In genomic region chr2:6207736-6208135, GRCm38 (mm10) we compare ENCODE assay signal across 19 mouse cellular contexts. TPM values are rescaled to one million over a fixed set of nuclear protein-coding genes. Genes with fewer than 3 reads are reported as not detected.
DNase-seq lines count a peak whose midpoint lies in the region; ATAC-seq and TF ChIP-seq lines count a peak whose summit lies in the region.
"Had no signal": no experiment of that assay in that cellular context is flagged by ENCODE, and none has a peak within 500 bp of the region (broad histone marks: within the 10 kb centered on the region; RNA-seq: fewer than 3 reads in every experiment).

No protein-coding gene starts in this region.

- WGBS in forebrain, postnatal 0 days, result 64% methylated on average over 2 of the region's 2 CpGs
- WGBS in forebrain, embryonic 11.5 days, result 77% methylated on average over 2 of the region's 2 CpGs

- H3K4me2 ChIP-seq in forebrain, postnatal 0 days (ENCODE audit: low read depth), result no peak overlapping the region
- no peak overlapping the region for H3K4me2 ChIP-seq in forebrain, embryonic 11.5 days (ENCODE audit: low read depth, low read length, severe bottlenecking)
- H3K4me2 ChIP-seq: embryonic facial prominence, embryonic 12.5 days; forebrain, embryonic 12.5 days; forebrain, embryonic 15.5 days had no signal

- H3K4me3 ChIP-seq in forebrain, postnatal 0 days (ENCODE audit: low read depth, low read length), result no peak overlapping the region
- H3K4me3 ChIP-seq in forebrain, embryonic 11.5 days (ENCODE audit: low read depth, low read length), result no peak overlapping the region
- H3K4me3 ChIP-seq: embryonic facial prominence, embryonic 10.5 days; embryonic facial prominence, embryonic 12.5 days; forebrain, embryonic 12.5 days; forebrain, embryonic 15.5 days had no signal

- no peak for ATAC-seq in forebrain, postnatal 0 days
- no peak for ATAC-seq in forebrain, embryonic 11.5 days (replicated peaks; ENCODE audit: low FRiP score)
- ATAC-seq: forebrain, embryonic 15.5 days had no signal

- H3K27me3 ChIP-seq in forebrain, postnatal 0 days (ENCODE audit: insufficient read depth, low read length), result no peaks in the 10 kb centered on the region
- no peaks in the 10 kb centered on the region for H3K27me3 ChIP-seq in forebrain, embryonic 11.5 days (ENCODE audit: control insufficient read depth, insufficient read depth, low read length)
- H3K27me3 ChIP-seq: embryonic facial prominence, embryonic 12.5 days; forebrain, embryonic 12.5 days; forebrain, embryonic 15.5 days had no signal

- H3K9ac ChIP-seq in forebrain, postnatal 0 days, result no peak overlapping the region
- H3K9ac ChIP-seq in forebrain, embryonic 11.5 days (ENCODE audit: low read length), result no peak overlapping the region
- H3K9ac ChIP-seq: embryonic facial prominence, embryonic 12.5 days; forebrain, embryonic 12.5 days; forebrain, embryonic 15.5 days had no signal

- peaks cover 8% of the 10 kb centered on the region for H3K4me1 ChIP-seq in forebrain, postnatal 0 days (ENCODE audit: insufficient read depth)
- no peaks in the 10 kb centered on the region; the same call in 1 of the 2 replicates for H3K4me1 ChIP-seq in forebrain, embryonic 11.5 days (replicated peaks; ENCODE audit: control insufficient read depth, insufficient read depth, low read length)

- H3K36me3 ChIP-seq in forebrain, postnatal 0 days (ENCODE audit: insufficient read depth), result no peaks in the 10 kb centered on the region
- no peaks in the 10 kb centered on the region for H3K36me3 ChIP-seq in forebrain, embryonic 11.5 days (ENCODE audit: control insufficient read depth, insufficient read depth, low read length)
- H3K36me3 ChIP-seq: embryonic facial prominence, embryonic 10.5 days; embryonic facial prominence, embryonic 12.5 days; forebrain, embryonic 12.5 days; forebrain, embryonic 15.5 days had no signal

- H3K9me3 ChIP-seq in forebrain, postnatal 0 days (ENCODE audit: low read length), result no peaks in the 10 kb centered on the region
- H3K9me3 ChIP-seq in forebrain, embryonic 11.5 days (ENCODE audit: control insufficient read depth, low read length), result no peaks in the 10 kb centered on the region
- H3K9me3 ChIP-seq: embryonic facial prominence, embryonic 10.5 days; embryonic facial prominence, embryonic 12.5 days; forebrain, embryonic 12.5 days; forebrain, embryonic 15.5 days had no signal

- no peak for TF ChIP-seq CTCF in forebrain, postnatal 0 days (IDR thresholded peaks at IDR 0.05; ENCODE audit: low read depth)
- no peak for TF ChIP-seq CTCF in brain, embryonic 14.5 days (IDR thresholded peaks at IDR 0.05; ENCODE audit: borderline replicate concordance, extremely low read depth, insufficient read depth, insufficient read length)

- no peak for TF ChIP-seq POLR2A in brain, embryonic 14.5 days (IDR thresholded peaks at IDR 0.05; ENCODE audit: borderline replicate concordance, extremely low read depth, insufficient read depth, insufficient read length, poor library complexity, severe bottlenecking)

- no peak overlapping the region for H3K27ac ChIP-seq in forebrain, postnatal 0 days (ENCODE audit: low read depth, low read length)
- no peak overlapping the region for H3K27ac ChIP-seq in forebrain, embryonic 11.5 days (ENCODE audit: low read depth, low read length)
- H3K27ac ChIP-seq: embryonic facial prominence, embryonic 10.5 days; embryonic facial prominence, embryonic 12.5 days; forebrain, embryonic 12.5 days; forebrain, embryonic 15.5 days had no signal

- DNase-seq in cerebellum, postnatal 14 days, result peak; percentile 59
- DNase-seq in cerebellum, adult 8-10 months, result no peak
- DNase-seq in cerebellum, postnatal 36 days, result peak; percentile 45 to 46
- no peak for DNase-seq in cerebellum, adult 11-12 months
- peak; percentile 28 for DNase-seq in forebrain, postnatal 0 days
- no peak for DNase-seq in forebrain, embryonic 11.5 days (ENCODE audit: low spot score)
- peak; percentile 41 for DNase-seq in brain, embryonic 14.5 days (ENCODE audit: low read depth)
- DNase-seq in embryo, embryonic 9.5 days (ENCODE audit: extremely low spot score), result no peak
- DNase-seq: adrenal gland, adult 2 months; adrenal gland, postnatal 10 days; adrenal gland, postnatal 25 days; cerebellum, adult 9-11 months; embryo, embryonic 11 days; gastrocnemius, postnatal 14 days had no signal

RNA-seq across cellular contexts. Expression of gene Echdc3, which starts 5.1 kb away (rescaled TPM):
- total RNA-seq in forebrain, postnatal 0 days (2014; rRNA removed), result 1.5 TPM in 2 replicates
- 0.96 and 1.5 TPM in 2 replicates for polyA plus RNA-seq in forebrain, postnatal 0 days (2015; fragmentation: Nextera tagmentation; extraction: Ambion mirVana)
- polyA plus RNA-seq in forebrain, embryonic 11.5 days (2014; fragmentation: Nextera tagmentation; extraction: Ambion mirVana), result 2.3 and 2.9 TPM in 2 replicates
- 1.0 and 1.2 TPM in 2 replicates for polyA plus RNA-seq in brain, embryonic 14.5 days (2012; rRNA removed)
- total RNA-seq: MEL had no signal

Comparison
In these comparisons a context has a peak if more than half of its experiments do, and no peak if none do; other contexts are left out.
1. DNase-seq: peak in cerebellum, postnatal 14 days (2 of 2), cerebellum, postnatal 36 days (2 of 2), forebrain, postnatal 0 days (single experiment) and brain, embryonic 14.5 days (single experiment); none in cerebellum, adult 8-10 months (single experiment), cerebellum, adult 11-12 months (single experiment), forebrain, embryonic 11.5 days (single experiment) and embryo, embryonic 9.5 days (single experiment).